Mouse (Mus musculus): ENCODE measurements at regions not wholly inside any gene's neighbourhood (a gene's known extent, or its start where the extent isn't known, plus 50 kb on each side); places are given as distances from the start of the nearest gene placed in this dataset.
"Not testable (repeated sequence)": the region's sequence is repeated elsewhere in the genome, so short reads cannot be mapped to it uniquely, and the experiment has no call there.

GRCm38 (mm10) chr3:8244526-8245194 lies 1365.2 kb downstream of the Zfp704 start:
- TF ChIP-seq CTCF (IDR thresholded peaks at IDR 0.05; ENCODE audit: borderline replicate concordance, insufficient read depth, low read depth, low read length); POLR2A (IDR thresholded peaks at IDR 0.05; ENCODE audit: borderline replicate concordance, insufficient read depth, low read length): not testable (repeated sequence)

All from cerebellum, adult 2 months (tissue).